Mouse (Mus musculus): ENCODE results near the gene Olfr1037. TPM values are rescaled to one million over a fixed set of nuclear protein-coding genes. Genes with fewer than 3 reads are reported as not detected.

Gene Olfr1037
- polyA plus RNA-seq, 1 experiment from 2014 or later, result not detected

Other genes with a start within 250 kb of the Olfr1037 start
- gene Olfr1019, start 241.9 kb downstream of the Olfr1037 start, polyA plus RNA-seq (2014; fragmentation: Nextera tagmentation; extraction: Ambion mirVana), result not detected in 2 replicates
- gene Olfr1020, start 240.4 kb downstream of the Olfr1037 start, polyA plus RNA-seq (2014; fragmentation: Nextera tagmentation; extraction: Ambion mirVana), result not detected in 2 replicates
- not detected in 2 replicates for gene Olfr1022, start 218.8 kb downstream of the Olfr1037 start, polyA plus RNA-seq (2014; fragmentation: Nextera tagmentation; extraction: Ambion mirVana)
- not detected in 2 replicates for gene Olfr1023, start 201.7 kb downstream of the Olfr1037 start, polyA plus RNA-seq (2014; fragmentation: Nextera tagmentation; extraction: Ambion mirVana)
- gene Olfr1024, start 182.3 kb downstream of the Olfr1037 start, polyA plus RNA-seq (2014; fragmentation: Nextera tagmentation; extraction: Ambion mirVana), result not detected in 2 replicates
- not detected in 2 replicates for gene Olfr1025-ps1, start 172.2 kb downstream of the Olfr1037 start, polyA plus RNA-seq (2014; fragmentation: Nextera tagmentation; extraction: Ambion mirVana)
- not detected in 2 replicates for gene Olfr1026, start 165.8 kb downstream of the Olfr1037 start, polyA plus RNA-seq (2014; fragmentation: Nextera tagmentation; extraction: Ambion mirVana)
- gene Olfr1028, start 136.9 kb downstream of the Olfr1037 start, polyA plus RNA-seq (2014; fragmentation: Nextera tagmentation; extraction: Ambion mirVana), result not detected in 2 replicates
- gene Olfr1029, start 113.5 kb downstream of the Olfr1037 start, polyA plus RNA-seq (2014; fragmentation: Nextera tagmentation; extraction: Ambion mirVana), result not detected in 2 replicates
- gene Olfr1030, start 108.1 kb downstream of the Olfr1037 start, polyA plus RNA-seq (2014; fragmentation: Nextera tagmentation; extraction: Ambion mirVana), result not detected in 2 replicates
- not detected in 2 replicates for gene Olfr1031, start 97.1 kb downstream of the Olfr1037 start, polyA plus RNA-seq (2014; fragmentation: Nextera tagmentation; extraction: Ambion mirVana)
- not detected in 2 replicates for gene Olfr1032, start 81.8 kb downstream of the Olfr1037 start, polyA plus RNA-seq (2014; fragmentation: Nextera tagmentation; extraction: Ambion mirVana)
- gene Olfr1033, start 66.8 kb downstream of the Olfr1037 start, polyA plus RNA-seq (2014; fragmentation: Nextera tagmentation; extraction: Ambion mirVana), result not detected in 2 replicates
- not detected in 2 replicates for gene Olfr1034, start 41.5 kb downstream of the Olfr1037 start, polyA plus RNA-seq (2014; fragmentation: Nextera tagmentation; extraction: Ambion mirVana)
- gene Olfr1036, start 13.4 kb downstream of the Olfr1037 start, polyA plus RNA-seq (2014; fragmentation: Nextera tagmentation; extraction: Ambion mirVana), result not detected in 2 replicates
- gene Olfr1039, start 48.5 kb upstream of the Olfr1037 start, polyA plus RNA-seq (2014; fragmentation: Nextera tagmentation; extraction: Ambion mirVana), result not detected in 2 replicates
- gene Olfr1040, start 59.3 kb upstream of the Olfr1037 start, polyA plus RNA-seq (2014; fragmentation: Nextera tagmentation; extraction: Ambion mirVana), result not detected in 2 replicates
- gene Olfr1042, start 74.5 kb upstream of the Olfr1037 start, polyA plus RNA-seq (2014; fragmentation: Nextera tagmentation; extraction: Ambion mirVana), result not detected in 2 replicates
- not detected in 2 replicates for gene Olfr1043, start 80.1 kb upstream of the Olfr1037 start, polyA plus RNA-seq (2014; fragmentation: Nextera tagmentation; extraction: Ambion mirVana)
- gene Olfr1044, start 90.4 kb upstream of the Olfr1037 start, polyA plus RNA-seq (2014; fragmentation: Nextera tagmentation; extraction: Ambion mirVana), result not detected in 2 replicates
- not detected in 2 replicates for gene Olfr52, start 98.3 kb upstream of the Olfr1037 start, polyA plus RNA-seq (2014; fragmentation: Nextera tagmentation; extraction: Ambion mirVana)
- gene Olfr1045, start 115.6 kb upstream of the Olfr1037 start, polyA plus RNA-seq (2014; fragmentation: Nextera tagmentation; extraction: Ambion mirVana), result not detected in 2 replicates
- not detected in 2 replicates for gene Olfr1046, start 131.9 kb upstream of the Olfr1037 start, polyA plus RNA-seq (2014; fragmentation: Nextera tagmentation; extraction: Ambion mirVana)
- not detected in 2 replicates for gene Olfr1047, start 144.0 kb upstream of the Olfr1037 start, polyA plus RNA-seq (2014; fragmentation: Nextera tagmentation; extraction: Ambion mirVana)
- not detected in 2 replicates for gene Olfr1048, start 152.9 kb upstream of the Olfr1037 start, polyA plus RNA-seq (2014; fragmentation: Nextera tagmentation; extraction: Ambion mirVana)
- not detected in 2 replicates for gene Olfr1049, start 170.9 kb upstream of the Olfr1037 start, polyA plus RNA-seq (2014; fragmentation: Nextera tagmentation; extraction: Ambion mirVana)
- gene Olfr1051, start 191.7 kb upstream of the Olfr1037 start, polyA plus RNA-seq (2014; fragmentation: Nextera tagmentation; extraction: Ambion mirVana), result not detected in 2 replicates
- gene Olfr1052, start 205.1 kb upstream of the Olfr1037 start, polyA plus RNA-seq (2014; fragmentation: Nextera tagmentation; extraction: Ambion mirVana), result not detected in 2 replicates
- gene Olfr1053, start 227.9 kb upstream of the Olfr1037 start, polyA plus RNA-seq (2014; fragmentation: Nextera tagmentation; extraction: Ambion mirVana), result not detected in 2 replicates
- not detected in 2 replicates for gene Olfr1054, start 248.0 kb upstream of the Olfr1037 start, polyA plus RNA-seq (2014; fragmentation: Nextera tagmentation; extraction: Ambion mirVana)